Mouse (Mus musculus): Measurements from ENCODE around the gene Eaf2. TPM values are rescaled to one million over a fixed set of nuclear protein-coding genes. Genes with fewer than 3 reads are reported as not detected.

The Eaf2 gene
- total RNA-seq (2021), result 1 to 10 TPM in 1 of 2 experiments, under 1 TPM in 1; 0.35 to 1.7 TPM

DNA sequence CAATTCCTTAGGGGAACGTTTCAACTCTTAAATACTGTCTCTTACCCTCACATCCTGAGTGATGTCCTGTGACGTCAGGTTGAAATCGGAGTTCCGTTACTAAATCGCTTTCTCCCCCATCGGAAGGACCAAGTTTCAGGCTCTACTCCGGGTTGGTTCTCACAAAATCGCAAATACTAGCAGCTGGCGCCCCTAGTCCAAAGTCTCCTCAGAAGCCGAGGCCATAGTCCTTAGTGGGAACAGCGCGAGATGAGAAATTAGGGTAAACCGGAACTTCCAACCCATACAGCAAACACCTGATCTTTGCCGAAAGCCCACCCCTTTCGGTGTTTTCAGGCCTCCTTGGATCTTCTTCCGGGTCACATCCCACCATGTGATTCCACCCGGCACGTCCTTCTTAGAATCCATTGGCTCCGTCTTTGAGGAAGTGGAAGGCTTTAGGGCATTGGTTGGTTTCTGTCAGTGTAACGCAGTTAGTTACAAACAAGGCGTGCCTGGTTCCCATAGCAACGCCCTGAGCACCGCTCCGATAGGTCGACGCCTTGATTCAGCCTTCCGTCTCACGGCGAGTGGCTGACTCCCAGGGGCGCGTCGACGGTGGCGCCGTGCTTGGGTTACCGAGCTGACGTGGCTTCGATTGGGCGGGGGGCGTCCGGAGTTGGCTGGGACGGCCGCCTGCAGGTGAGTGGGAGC lies at the start of gene Eaf2, which contains the start of gene Golgb1:
Eaf2 (minus strand) TSS at position 421 of the 693 bp plus-strand sequence.
Golgb1 (plus strand) TSS at position 558 of the 693 bp plus-strand sequence.
- DNase-seq (ENCODE audit: low spot score in 2 of 2), result peak; percentile 95 to 96
- intact Hi-C loops (cut with DNase I), result loop anchor here (2.0 kb wide), 1 partner anchor 136 kb away; the partner anchor contains the start of gene Polq

GRCm38 (mm10) chr16:36924312-36924711 lies 49.5 kb upstream of the Eaf2 start:
- no peak for DNase-seq (ENCODE audit: low spot score in 2 of 2)
- intact Hi-C loops (cut with DNase I), result loop anchor here (10.0 kb wide), 1 partner anchor 80 kb away; no protein-coding TSS in a partner anchor

GRCm38 (mm10) chr16:36921980-36922379 lies 47.2 kb upstream of the Eaf2 start:
- DNase-seq (ENCODE audit: low spot score in 2 of 2), result no peak

DNA sequence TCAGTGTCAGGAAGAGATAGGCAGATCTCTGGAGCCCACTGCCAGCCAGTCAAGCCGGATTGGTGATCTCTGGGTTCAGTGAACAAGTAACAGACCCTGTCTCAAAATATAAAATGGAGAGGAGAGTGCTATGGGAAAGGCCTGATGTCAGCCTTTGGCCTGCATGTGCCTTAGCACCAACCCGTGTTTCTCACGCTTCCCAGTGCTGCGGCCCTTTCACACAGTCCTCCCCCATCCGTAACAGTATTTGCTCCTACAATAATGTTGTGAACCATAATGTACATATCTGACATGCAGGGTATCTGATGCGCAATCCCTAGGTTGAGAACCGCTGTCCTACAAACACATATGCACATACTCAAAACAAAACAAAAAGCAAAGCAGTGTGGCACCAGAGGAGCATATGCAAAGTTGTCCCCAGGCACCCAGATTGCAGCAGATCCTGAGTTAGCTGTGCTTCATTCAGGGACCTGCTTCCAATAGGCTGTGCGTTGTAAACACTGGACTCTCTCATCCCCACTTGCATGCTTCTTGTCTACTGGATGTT lies 46.3 kb upstream of the Eaf2 start:
- intact Hi-C loops (cut with DNase I), result loop anchor here (10.0 kb wide), 1 partner anchor 84 kb away; no protein-coding TSS in a partner anchor
- DNase-seq (ENCODE audit: low spot score in 2 of 2), result no peak

More at GRCm38 (mm10) chr16:36921980-36922379, 47.2 kb upstream of the Eaf2 start:
- intact Hi-C loops (cut with DNase I), result loop anchor here (10.0 kb wide), 1 partner anchor 83 kb away; no protein-coding TSS in a partner anchor

DNA sequence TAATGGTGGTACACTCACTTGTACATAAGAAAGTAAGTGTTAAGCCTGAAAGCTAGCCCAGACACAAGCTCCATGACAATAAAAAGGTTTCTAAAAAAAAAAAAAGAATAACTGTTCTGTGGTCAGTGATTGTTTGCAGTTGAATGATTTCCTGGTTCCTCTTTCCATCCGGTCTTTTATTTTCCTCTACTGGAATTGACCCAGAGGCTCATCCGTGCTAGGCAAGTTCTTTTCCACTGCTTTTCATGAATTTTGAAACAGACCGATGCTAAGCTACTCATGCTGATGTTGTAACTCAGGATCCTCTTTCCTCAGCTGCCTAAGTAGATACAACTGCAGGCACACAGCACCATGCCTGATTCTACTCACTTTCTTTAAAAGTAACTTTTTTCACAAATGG lies 45.6 kb upstream of the Eaf2 start:
- no peak for DNase-seq (ENCODE audit: low spot score in 2 of 2)
- intact Hi-C loops (cut with DNase I), result loop anchor here (10.0 kb wide), 1 partner anchor 84 kb away; no protein-coding TSS in a partner anchor

- intact Hi-C loops (cut with DNase I), result no loop called here
- DNase-seq (ENCODE audit: low spot score in 2 of 2), result no peak
Observed at GRCm38 (mm10) chr16:36918505-36918904, 43.7 kb upstream of the Eaf2 start.

- no peak for DNase-seq (ENCODE audit: low spot score in 2 of 2)
- intact Hi-C loops (cut with DNase I), result no loop called here
Observed at GRCm38 (mm10) chr16:36914195-36914594, 39.4 kb upstream of the Eaf2 start.

DNA sequence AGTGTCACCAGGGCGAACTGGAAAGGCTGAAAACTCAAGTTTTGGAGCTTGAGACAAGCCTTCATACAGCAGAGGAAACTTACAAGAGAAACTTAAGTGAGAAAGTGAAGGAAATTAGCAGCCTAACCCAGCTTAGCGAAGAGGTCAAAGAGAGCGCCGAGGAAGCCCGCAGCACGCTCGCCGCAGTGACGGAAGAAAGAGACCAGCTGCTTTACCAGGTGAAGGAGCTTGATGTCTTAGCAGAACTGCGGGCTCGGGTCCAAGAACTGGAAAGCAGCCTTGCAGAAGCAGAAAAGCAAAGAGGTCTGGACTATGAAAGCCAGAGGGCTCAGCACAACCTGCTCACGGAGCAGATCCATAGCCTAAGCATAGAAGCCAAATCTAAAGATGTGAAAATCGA lies 37.5 kb upstream of the Eaf2 start:
- DNase-seq (ENCODE audit: low spot score in 2 of 2), result no peak

GRCm38 (mm10) chr16:36911909-36912308 lies 37.1 kb upstream of the Eaf2 start:
- intact Hi-C loops (cut with DNase I), result no loop called here

More for the DNA sequence above, 37.5 kb upstream of the Eaf2 start:
- intact Hi-C loops (cut with DNase I), result no loop called here

DNA sequence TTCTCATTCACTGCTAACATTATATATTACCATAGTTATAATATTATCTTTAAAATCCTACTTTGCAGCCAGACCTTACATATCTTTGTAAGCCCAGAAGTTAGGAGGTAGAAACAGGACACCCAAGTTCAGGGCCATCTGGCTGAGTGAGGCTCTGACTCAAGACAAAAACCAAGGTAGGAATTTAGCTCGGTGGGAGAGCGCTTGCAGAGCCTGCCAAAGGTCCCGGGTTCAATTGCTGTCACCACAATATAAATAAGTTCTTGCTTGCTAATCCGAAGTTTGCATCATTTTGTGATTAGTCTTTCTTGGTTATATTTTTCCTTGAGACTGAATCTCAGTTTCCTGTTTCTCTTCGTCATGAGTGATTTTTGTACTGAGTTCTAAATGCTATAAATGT lies 28.4 kb upstream of the Eaf2 start:
- no peak for DNase-seq (ENCODE audit: low spot score in 2 of 2)
- intact Hi-C loops (cut with DNase I), result no loop called here

More at GRCm38 (mm10) chr16:36911909-36912308, 37.1 kb upstream of the Eaf2 start:
- DNase-seq (ENCODE audit: low spot score in 2 of 2), result no peak

- intact Hi-C loops (cut with DNase I), result no loop called here
- DNase-seq (ENCODE audit: low spot score in 2 of 2), result no peak
Observed at GRCm38 (mm10) chr16:36896712-36897111, 21.9 kb upstream of the Eaf2 start.

DNA sequence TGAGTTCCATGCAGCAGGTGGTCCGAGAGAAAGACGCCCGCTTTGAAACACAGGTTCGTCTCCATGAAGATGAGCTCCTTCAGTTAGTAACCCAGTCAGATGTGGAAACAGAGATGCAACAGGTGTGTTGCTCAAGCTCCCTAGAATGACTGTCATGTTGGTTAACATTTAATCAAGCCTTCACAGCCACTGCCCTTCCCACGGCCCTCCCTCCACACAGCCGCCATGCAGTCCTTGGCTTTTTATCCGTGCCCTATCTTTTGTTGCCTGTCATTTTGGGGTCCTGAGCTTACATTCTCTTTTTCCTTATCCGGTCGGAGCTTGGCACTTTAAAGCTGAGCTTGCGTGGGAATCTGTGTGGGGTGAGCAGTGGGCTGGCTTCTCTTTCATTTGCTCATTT lies 18.5 kb upstream of the Eaf2 start:
- intact Hi-C loops (cut with DNase I), result no loop called here
- DNase-seq (ENCODE audit: low spot score in 2 of 2), result no peak

DNA sequence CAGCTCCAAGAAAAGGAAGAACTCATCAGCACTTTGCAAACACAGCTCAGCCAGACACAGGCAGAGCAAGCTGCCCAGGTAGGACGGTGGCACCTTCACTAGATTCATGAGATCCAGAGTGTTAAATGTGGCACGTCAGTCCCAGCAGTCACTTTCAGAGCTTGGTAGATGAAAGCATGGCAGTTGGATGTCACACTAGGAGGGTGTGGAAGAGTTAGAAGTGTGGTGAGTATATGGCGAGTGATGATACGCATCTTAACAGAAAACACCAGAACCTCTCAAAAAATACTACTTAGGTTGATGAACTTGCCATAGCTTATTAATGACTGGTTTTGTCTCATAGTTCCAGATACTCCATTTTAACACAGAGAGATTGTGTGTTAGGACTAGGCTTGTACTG lies 16.6 kb upstream of the Eaf2 start:
- intact Hi-C loops (cut with DNase I), result no loop called here

GRCm38 (mm10) chr16:36890559-36890958 lies 15.8 kb upstream of the Eaf2 start:
- intact Hi-C loops (cut with DNase I), result no loop called here
- no peak for DNase-seq (ENCODE audit: low spot score in 2 of 2)

More for the DNA sequence above, 16.6 kb upstream of the Eaf2 start:
- DNase-seq (ENCODE audit: low spot score in 2 of 2), result no peak

DNA sequence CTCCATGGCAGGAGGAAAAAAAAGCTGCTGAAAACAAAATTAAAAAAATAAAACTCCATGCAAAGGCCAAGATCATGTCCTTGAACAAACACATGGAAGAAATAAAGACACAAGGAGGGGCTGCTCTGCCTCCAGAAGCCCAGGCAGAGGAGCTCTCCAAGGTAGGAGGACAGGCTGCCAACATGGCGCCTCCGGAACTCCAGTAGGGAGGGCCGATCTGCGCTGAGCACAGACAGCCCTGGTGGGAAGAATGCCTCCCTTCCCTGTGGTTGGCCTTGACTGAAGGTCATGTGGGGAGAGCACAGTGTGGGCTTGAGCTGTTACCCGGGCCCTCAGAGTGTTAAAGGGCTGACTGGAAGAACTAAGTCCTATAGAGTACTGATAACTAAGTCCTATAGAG lies 12.7 kb upstream of the Eaf2 start:
- no peak for DNase-seq (ENCODE audit: low spot score in 2 of 2)
- intact Hi-C loops (cut with DNase I), result no loop called here

DNA sequence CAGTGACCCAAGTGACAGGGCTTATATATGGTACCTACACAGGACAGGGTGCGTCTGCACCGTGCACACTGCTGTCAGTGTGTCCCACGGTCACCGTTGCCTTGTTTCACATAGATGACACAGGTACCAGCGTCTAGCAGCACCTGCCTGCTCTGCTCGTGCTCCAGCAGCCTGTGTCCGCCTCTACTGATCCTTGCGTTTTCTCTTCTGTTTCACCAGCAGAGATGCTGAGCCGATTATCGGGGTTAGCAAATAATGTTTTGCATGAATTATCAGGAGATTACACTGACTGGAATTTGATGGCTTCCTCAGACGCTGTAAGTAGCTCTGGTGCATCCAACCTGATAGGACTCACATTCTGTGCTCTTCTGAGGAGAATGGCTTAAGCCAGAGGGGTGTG lies 11.1 kb upstream of the Eaf2 start:
- intact Hi-C loops (cut with DNase I), result no loop called here
- no peak for DNase-seq (ENCODE audit: low spot score in 2 of 2)

GRCm38 (mm10) chr16:36884881-36885280 lies 10.1 kb upstream of the Eaf2 start:
- DNase-seq (ENCODE audit: low spot score in 2 of 2), result no peak
- intact Hi-C loops (cut with DNase I), result no loop called here

- intact Hi-C loops (cut with DNase I), result no loop called here
- no peak for DNase-seq (ENCODE audit: low spot score in 2 of 2)
Observed at GRCm38 (mm10) chr16:36882737-36883343, 8.0 kb upstream of the Eaf2 start.

DNA sequence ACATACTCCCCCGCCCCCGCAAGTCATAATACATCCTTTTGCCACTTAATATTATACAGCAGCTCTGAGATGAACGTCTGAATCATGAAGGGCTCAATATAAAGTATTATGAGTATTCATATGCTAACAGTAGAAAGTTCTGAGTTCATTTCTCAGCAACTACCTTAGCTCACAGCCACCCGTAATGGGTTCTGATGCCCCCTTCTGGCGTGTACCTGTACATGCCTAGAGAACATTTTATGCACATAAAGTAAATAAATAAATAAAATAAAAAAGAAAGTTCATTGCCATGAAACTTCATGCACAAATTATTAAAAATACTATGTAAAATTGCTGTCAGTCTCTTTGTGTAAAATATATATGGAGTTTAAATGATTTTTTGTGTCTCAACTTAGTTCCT lies 2.5 kb upstream of the Eaf2 start:
- intact Hi-C loops (cut with DNase I), result no loop called here
- no peak for DNase-seq (ENCODE audit: low spot score in 2 of 2)

- DNase-seq (ENCODE audit: low spot score in 2 of 2), result peak in 1 of 2 experiments; percentile 60
Observed at GRCm38 (mm10) chr16:36875276-36875851, 561 bp upstream of the Eaf2 start.

More at GRCm38 (mm10) chr16:36875276-36875851, 561 bp upstream of the Eaf2 start:
- intact Hi-C loops (cut with DNase I), result loop anchor here (2.0 kb wide), 1 partner anchor 135 kb away; the partner anchor contains the start of gene Polq
